Mouse (Mus musculus) stomach, postnatal 0 days (tissue): ENCODE results near the gene C1qtnf6. TPM values are rescaled to one million over a fixed set of nuclear protein-coding genes. Genes with fewer than 3 reads are reported as not detected.

Experiments
- ATAC-seq: fragments of 200-750 bp; cut with Nextera tagmentation; 2 replicates; pipeline ENCODE4 v1.8.0; 2017; ENCODE audit not compliant: low FRiP score, low TSS enrichment
- DNase-seq: peaks from one replicate; pipeline ENCODE4 v3.0.0-alpha.2; 2016; ENCODE audit warnings: low spot score
- H3K27ac ChIP-seq: fragments of 300-500 bp; sonication (generic); replicated peaks from 2 replicates; pipeline ENCODE4 v1.5.1; 2014; ENCODE audit warnings: mild to moderate bottlenecking, control low read depth
- H3K27me3 ChIP-seq: fragments of 300-500 bp; sonication (generic); 2 replicates; pipeline ENCODE4 v1.6.1; 2014; ENCODE audit warnings: low read length; ENCODE audit not compliant: control insufficient read depth, insufficient read depth
- H3K36me3 ChIP-seq: fragments of 300-500 bp; sonication (generic); 2 replicates; pipeline ENCODE4 v1.6.1; 2014; ENCODE audit warnings: low read length, mixed read lengths; ENCODE audit not compliant: control insufficient read depth, insufficient read depth
- H3K4me1 ChIP-seq: fragments of 300-500 bp; sonication (generic); replicated peaks from 2 replicates; pipeline ENCODE4 v1.6.1; 2014; ENCODE audit warnings: antibody characterized with exemption; ENCODE audit not compliant: control insufficient read depth, insufficient read depth
- H3K4me2 ChIP-seq: fragments of 300-500 bp; sonication (generic); replicated peaks from 2 replicates; pipeline ENCODE4 v1.6.1; 2014; ENCODE audit warnings: low read depth, mild to moderate bottlenecking, control low read depth, moderate library complexity
- H3K4me3 ChIP-seq: fragments of 300-500 bp; sonication (generic); 2 replicates; pipeline ENCODE4 v1.5.1; 2014; ENCODE audit warnings: low read depth, low read length, control low read depth
- H3K9ac ChIP-seq: fragments of 300-500 bp; sonication (generic); 2 replicates; pipeline ENCODE4 v1.6.1; 2014; ENCODE audit warnings: mild to moderate bottlenecking, low read length, control low read depth, mixed read lengths
- H3K9me3 ChIP-seq: fragments of 300-500 bp; sonication (generic); 2 replicates; pipeline ENCODE4 v1.6.1; 2016; ENCODE audit warnings: low read length; ENCODE audit not compliant: control insufficient read depth
- CTCF ChIP-seq: IDR thresholded peaks from 2 replicates; pipeline ENCODE4 v1.5.1; 2016; ENCODE audit warnings: antibody characterized with exemption, low read depth, mild to moderate bottlenecking, moderate library complexity
- EP300 ChIP-seq: optimal IDR thresholded peaks from 2 replicates; pipeline ENCODE3; 2016; ENCODE audit warnings: antibody characterized with exemption
- WGBS: fragments of 180-500 bp; shearing (Covaris S2); extraction: QIAGEN DNeasy Blood & Tissue Kit; methylation state at CpG from one replicate; pipeline ENCODE4 v1.1.7; 2014; 5-methylcytosine and 5-hydroxymethylcytosine counted together
- polyA plus RNA-seq: library from polyadenylated mRNA; unstranded; fragments of >200 nt; fragmentation: Nextera tagmentation; extraction: Ambion mirVana; gene quantifications from 2 replicates; pipeline ENCODE4 v1.2.1, GENCODE M21; 2015

Gene C1qtnf6
- polyA plus RNA-seq, 1 experiment from 2014 or later, result 20.2 TPM

GRCm38 (mm10) chr15:78510121-78510576 is 21.1 kb downstream of the C1qtnf6 start:
- no peak overlapping the region for H3K4me2 ChIP-seq
- no peak overlapping the region for H3K9ac ChIP-seq
- no peaks in the 10 kb centered on the region for H3K9me3 ChIP-seq
- 65% methylated on average over 8 of the region's 8 CpGs for WGBS
- no peaks in the 10 kb centered on the region for H3K36me3 ChIP-seq
- no peaks in the 10 kb centered on the region for H3K27me3 ChIP-seq
- DNase-seq (no peak), ATAC-seq (no peak)
- H3K4me1 ChIP-seq, result no peaks in the 10 kb centered on the region
- TF ChIP-seq EP300 (no peak), CTCF (no peak)
- no peak overlapping the region for H3K4me3 ChIP-seq
- no peak overlapping the region for H3K27ac ChIP-seq

- H3K27me3 ChIP-seq, result no peaks in the 10 kb centered on the region
- H3K4me2 ChIP-seq, result no peak overlapping the region
- H3K27ac ChIP-seq, result no peak overlapping the region
- 53% methylated on average over 12 of the region's 12 CpGs for WGBS
- no peak for DNase-seq
- H3K9me3 ChIP-seq, result no peaks in the 10 kb centered on the region
- H3K36me3 ChIP-seq, result no peaks in the 10 kb centered on the region
- TF ChIP-seq EP300 (no peak), CTCF (no peak)
- H3K4me3 ChIP-seq, result no peak overlapping the region
- no peaks in the 10 kb centered on the region for H3K4me1 ChIP-seq
- H3K9ac ChIP-seq, result no peak overlapping the region
- ATAC-seq, result no peak
These were observed 21.8 kb downstream of the C1qtnf6 start for GRCm38 (mm10) chr15:78509297-78509899.

GRCm38 (mm10) chr15:78508443-78508842 is 22.8 kb downstream of the C1qtnf6 start:
- ATAC-seq, result no peak
- Histone ChIP-seq H3K27ac (no peak overlapping the region), H3K9ac (no peak overlapping the region), H3K4me3 (no peak overlapping the region), H3K4me2 (no peak overlapping the region), H3K4me1 (no peaks in the 10 kb centered on the region), H3K9me3 (no peaks in the 10 kb centered on the region), H3K27me3 (no peaks in the 10 kb centered on the region), H3K36me3 (no peaks in the 10 kb centered on the region)
- DNase-seq, result no peak
- WGBS, result 49% methylated on average over 7 of the region's 7 CpGs
- no peak for TF ChIP-seq CTCF
- no peak for TF ChIP-seq EP300

GRCm38 (mm10) chr15:78505541-78505940 is 25.7 kb downstream of the C1qtnf6 start:
- Histone ChIP-seq H3K9me3 (no peaks in the 10 kb centered on the region), H3K4me1 (no peaks in the 10 kb centered on the region), H3K9ac (no peak overlapping the region), H3K4me3 (no peak overlapping the region), H3K27ac (no peak overlapping the region), H3K27me3 (no peaks in the 10 kb centered on the region), H3K4me2 (no peak overlapping the region), H3K36me3 (no peaks in the 10 kb centered on the region)
- TF ChIP-seq CTCF (no peak), EP300 (no peak)
- ATAC-seq, result no peak
- DNase-seq, result no peak
- WGBS, result 70% methylated on average over 3 of the region's 3 CpGs

GRCm38 (mm10) chr15:78504816-78505215 is 26.4 kb downstream of the C1qtnf6 start:
- Histone ChIP-seq H3K27me3 (no peaks in the 10 kb centered on the region), H3K4me3 (no peak overlapping the region), H3K4me1 (no peaks in the 10 kb centered on the region), H3K4me2 (no peak overlapping the region), H3K9me3 (no peaks in the 10 kb centered on the region), H3K9ac (no peak overlapping the region), H3K36me3 (no peaks in the 10 kb centered on the region), H3K27ac (no peak overlapping the region)
- ATAC-seq, result no peak
- 95% methylated on average over 5 of the region's 5 CpGs for WGBS
- no peak for DNase-seq
- TF ChIP-seq EP300 (no peak), CTCF (no peak)

- TF ChIP-seq CTCF (no peak), EP300 (no peak)
- 85% methylated on average over 1 of the region's 1 CpGs for WGBS
- ATAC-seq, result no peak
These were observed 27.2 kb downstream of the C1qtnf6 start for GRCm38 (mm10) chr15:78504013-78504412.

More at GRCm38 (mm10) chr15:78504013-78504412, 27.2 kb downstream of the C1qtnf6 start:
- Histone ChIP-seq H3K27ac (no peak overlapping the region), H3K9ac (no peak overlapping the region), H3K4me3 (no peak overlapping the region), H3K9me3 (no peaks in the 10 kb centered on the region), H3K27me3 (no peaks in the 10 kb centered on the region), H3K4me2 (no peak overlapping the region), H3K4me1 (no peaks in the 10 kb centered on the region), H3K36me3 (no peaks in the 10 kb centered on the region)
- DNase-seq, result no peak
